Mouse (Mus musculus) mesoderm, embryonic 11.5 days (tissue): ENCODE data around the gene Traf2.
A peak's percentile ranks its signal among the peaks of the same experiment; 100 is the strongest.

Source experiments
- DNase-seq: peaks from one replicate; pipeline ENCODE4 v3.0.0-alpha.2; 2012; ENCODE audit warnings: low read depth, low spot score

Gene Traf2

GRCm38 (mm10) chr2:25498622-25499478 is 47.9 kb downstream of the Traf2 start:
- no peak for DNase-seq

- DNase-seq = no peak
Observed at GRCm38 (mm10) chr2:25497846-25498575, 48.7 kb downstream of the Traf2 start.

- peak; percentile 35 for DNase-seq
Observed at GRCm38 (mm10) chr2:25496462-25496861, 50.3 kb downstream of the Traf2 start.

GRCm38 (mm10) chr2:25493476-25493961 is 53.2 kb downstream of the Traf2 start, which contains the start of gene Lcn12:
TSS of gene Lcn12 (minus strand) at chr2:25493911.
- DNase-seq = no peak

- no peak for DNase-seq
Observed at GRCm38 (mm10) chr2:25492988-25493387, 53.8 kb downstream of the Traf2 start.

GRCm38 (mm10) chr2:25488671-25489068 is 58.1 kb downstream of the Traf2 start:
- no peak for DNase-seq

- DNase-seq = no peak
Observed at GRCm38 (mm10) chr2:25487965-25488670, 58.6 kb downstream of the Traf2 start.

- DNase-seq = no peak
Observed at GRCm38 (mm10) chr2:25484901-25485647, 61.7 kb downstream of the Traf2 start.

GRCm38 (mm10) chr2:25482969-25483368 is 63.8 kb downstream of the Traf2 start:
- no peak for DNase-seq

- no peak for DNase-seq
Observed at GRCm38 (mm10) chr2:25480541-25480940, 66.2 kb downstream of the Traf2 start.

- DNase-seq = no peak
Observed at GRCm38 (mm10) chr2:25479551-25480311, 67.0 kb downstream of the Traf2 start.

- DNase-seq = no peak
Observed at GRCm38 (mm10) chr2:25477967-25478675, 68.6 kb downstream of the Traf2 start.

GRCm38 (mm10) chr2:25477541-25477940 is 69.2 kb downstream of the Traf2 start:
- DNase-seq = no peak

- no peak for DNase-seq
Observed at GRCm38 (mm10) chr2:25472550-25472949, 74.2 kb downstream of the Traf2 start.

- no peak for DNase-seq
Observed at GRCm38 (mm10) chr2:25469969-25470368, 76.8 kb downstream of the Traf2 start, which contains the start of gene Ptgds. TSS of gene Ptgds (minus strand) at chr2:25470046.

GRCm38 (mm10) chr2:25468962-25469915 is 77.5 kb downstream of the Traf2 start:
- DNase-seq = no peak
